In genomic region chr1:78215749-78216508, GRCm38 (mm10) we compare ENCODE assay signal across 8 mouse cellular contexts. TPM values are rescaled to one million over a fixed set of nuclear protein-coding genes. Genes with fewer than 3 reads are reported as not detected.
DNase-seq lines count a peak whose midpoint lies in the region; ATAC-seq and TF ChIP-seq lines count a peak whose summit lies in the region.

No protein-coding gene starts in this region.

- TF ChIP-seq CTCF in kidney, adult 2 months (conservative IDR thresholded peaks at IDR 0.05; ENCODE audit: insufficient read depth, insufficient read length, low read depth, low read length), result no peak
- peak; percentile 30; the same call in 1 of the 2 replicates for TF ChIP-seq CTCF in cerebellum, adult 2 months (IDR thresholded peaks at IDR 0.05; ENCODE audit: borderline replicate concordance, insufficient read depth, low read depth, low read length)
- no peak for TF ChIP-seq CTCF in olfactory bulb, adult 2 months (IDR thresholded peaks at IDR 0.05; ENCODE audit: insufficient read depth, low read depth, low read length)

- 2% methylated on average over 36 of the region's 36 CpGs for WGBS in kidney, adult 2 months
- under 1% methylated on average over 36 of the region's 36 CpGs for WGBS in cerebellum, adult 2 months
- WGBS in heart, embryonic 13.5 days, result under 1% methylated on average over 36 of the region's 36 CpGs
- 1% methylated on average over 36 of the region's 36 CpGs for WGBS in limb, embryonic 12.5 days
- 1% methylated on average over 36 of the region's 36 CpGs for WGBS in olfactory bulb, adult 2 months

- H3K9me3 ChIP-seq in heart, embryonic 13.5 days, result no peaks in the 10 kb centered on the region
- no peaks in the 10 kb centered on the region for H3K9me3 ChIP-seq in limb, embryonic 12.5 days

- no peak overlapping the region for H3K27ac ChIP-seq in kidney, adult 2 months (ENCODE audit: insufficient read depth, low read depth, low read length)
- H3K27ac ChIP-seq in cerebellum, adult 2 months (ENCODE audit: insufficient read depth, low read length), result no peak overlapping the region
- H3K27ac ChIP-seq in heart, embryonic 13.5 days (replicated peaks), result no peak overlapping the region
- H3K27ac ChIP-seq in limb, embryonic 12.5 days, result no peak overlapping the region
- H3K27ac ChIP-seq in olfactory bulb, adult 2 months (ENCODE audit: insufficient read depth, low read depth, low read length), result no peak overlapping the region

- no peak overlapping the region for H3K4me3 ChIP-seq in kidney, adult 2 months (ENCODE audit: insufficient read depth, low read depth, low read length)
- peak overlapping the region; percentile 42 for H3K4me3 ChIP-seq in cerebellum, adult 2 months (replicated peaks; ENCODE audit: insufficient read depth, low read depth, low read length)
- peak overlapping the region; percentile 67 for H3K4me3 ChIP-seq in heart, embryonic 13.5 days
- H3K4me3 ChIP-seq in limb, embryonic 12.5 days (replicated peaks), result peak overlapping the region; percentile 62
- H3K4me3 ChIP-seq in olfactory bulb, adult 2 months (ENCODE audit: insufficient read depth, low read depth, low read length), result peak overlapping the region; percentile 39; the same call in 1 of the 2 replicates

- no peak overlapping the region for H3K9ac ChIP-seq in heart, embryonic 13.5 days
- H3K9ac ChIP-seq in limb, embryonic 12.5 days (replicated peaks), result no peak overlapping the region

- DNase-seq in kidney, adult 2 months, result peak; percentile 46
- DNase-seq in kidney, adult 11 months, result no peak
- DNase-seq in cerebellum, adult 2 months, result peak; percentile 55 to 63
- DNase-seq in right cerebral cortex, adult 2 months (ENCODE audit: low spot score in 2 of 2), result no peak
- DNase-seq in spleen, postnatal 4 days (ENCODE audit: low spot score in 2 of 2), result no peak

- no peak for ATAC-seq in heart, embryonic 13.5 days (ENCODE audit: extremely low read depth, insufficient number of reproducible peaks, low FRiP score, low TSS enrichment)
- 0 out of 2 replicates have a peak, but pooled peaks have one; percentile 21 for ATAC-seq in limb, embryonic 12.5 days (ENCODE audit: insufficient number of reproducible peaks, insufficient read depth, low FRiP score, low TSS enrichment, low read depth)

- H3K4me1 ChIP-seq in kidney, adult 2 months (ENCODE audit: control insufficient read depth, insufficient read depth, low read length), result no peaks in the 10 kb centered on the region
- H3K4me1 ChIP-seq in cerebellum, adult 2 months (ENCODE audit: control insufficient read depth, insufficient read depth, low read length), result 0 out of 2 replicates have a peak, but pooled peaks cover 4% of the 10 kb centered on the region
- H3K4me1 ChIP-seq in heart, embryonic 13.5 days, result peaks cover 24% of the 10 kb centered on the region
- H3K4me1 ChIP-seq in limb, embryonic 12.5 days (replicated peaks), result peaks cover 33% of the 10 kb centered on the region
- H3K4me1 ChIP-seq in olfactory bulb, adult 2 months (ENCODE audit: control insufficient read depth, insufficient read depth, low read length), result peaks cover 11% of the 10 kb centered on the region

- TF ChIP-seq POLR2A in kidney, adult 2 months (IDR thresholded peaks at IDR 0.05; ENCODE audit: low read depth, low read length), result no peak
- TF ChIP-seq POLR2A in cerebellum, adult 2 months (IDR thresholded peaks at IDR 0.05; ENCODE audit: borderline replicate concordance, insufficient read depth, low read length), result no peak
- TF ChIP-seq POLR2A in olfactory bulb, adult 2 months (IDR thresholded peaks at IDR 0.05; ENCODE audit: insufficient read depth, low read depth, low read length), result no peak

- peaks cover 6% of the 10 kb centered on the region for H3K27me3 ChIP-seq in kidney, adult 2 months (replicated peaks; ENCODE audit: control insufficient read depth, insufficient read depth, low read length)
- peaks cover 19% of the 10 kb centered on the region; the same call in 1 of the 2 replicates for H3K27me3 ChIP-seq in cerebellum, adult 2 months (ENCODE audit: control insufficient read depth, insufficient read depth, low read length)
- peaks cover 100% of the 10 kb centered on the region for H3K27me3 ChIP-seq in heart, embryonic 13.5 days (replicated peaks)
- H3K27me3 ChIP-seq in limb, embryonic 12.5 days, result peaks cover 94% of the 10 kb centered on the region

- H3K36me3 ChIP-seq in kidney, adult 2 months (ENCODE audit: control insufficient read depth, insufficient read depth, low read length), result no peaks in the 10 kb centered on the region
- no peaks in the 10 kb centered on the region for H3K36me3 ChIP-seq in heart, embryonic 13.5 days
- H3K36me3 ChIP-seq in limb, embryonic 12.5 days, result no peaks in the 10 kb centered on the region

- peak overlapping the region; percentile 96 for H3K4me2 ChIP-seq in heart, embryonic 13.5 days
- peak overlapping the region; percentile 97 for H3K4me2 ChIP-seq in limb, embryonic 12.5 days

RNA-seq across cellular contexts. Expression of gene Pax3, which starts 19.0 kb away (rescaled TPM):
- 0.08 TPM in 1 of 2 replicates, not detected in the other for polyA plus RNA-seq in kidney, adult 2 months (2012; rRNA removed)
- 3.3 and 3.5 TPM in 2 replicates for polyA plus RNA-seq in cerebellum, adult 2 months (2012; rRNA removed)
- polyA plus RNA-seq in heart, embryonic 13.5 days (2015; fragmentation: Nextera tagmentation; extraction: Ambion mirVana), result 0.09 TPM in 1 of 2 replicates, not detected in the other
- 1.6 and 1.8 TPM in 2 replicates for polyA plus RNA-seq in limb, embryonic 12.5 days (2016; fragmentation: Nextera tagmentation; extraction: Ambion mirVana)
- polyA plus RNA-seq in olfactory bulb, adult 2 months (2012; ENCODE audit: insufficient read depth, insufficient read length, low replicate concordance, missing spikeins), result not detected in 2 replicates

Comparison
In these comparisons a context has a peak if more than half of its experiments do, and no peak if none do; other contexts are left out.
1. DNase-seq: peak in kidney, adult 2 months (single experiment) and cerebellum, adult 2 months (2 of 2); none in kidney, adult 11 months (single experiment), right cerebral cortex, adult 2 months (0 of 2) and spleen, postnatal 4 days (0 of 2).